Mouse (Mus musculus): ENCODE measurements around the gene Lamtor4.

GRCm38 (mm10) chr5:138274186-138274585 is 18.9 kb downstream of the Lamtor4 start:
- TF ChIP-seq CHD2 (IDR thresholded peaks at IDR 0.05; ENCODE audit: low read depth, low read length) (no peak), HCFC1 (IDR thresholded peaks at IDR 0.05; ENCODE audit: borderline replicate concordance, insufficient read depth, low read length) (no peak), MAFK (IDR thresholded peaks at IDR 0.05; ENCODE audit: insufficient read depth, low read depth, low read length) (no peak), ZC3H11A (IDR thresholded peaks at IDR 0.05; ENCODE audit: borderline replicate concordance, low read depth, low read length) (no peak)
